Mouse (Mus musculus): ENCODE data around the gene Tpx2.

Tpx2 gene

DNA sequence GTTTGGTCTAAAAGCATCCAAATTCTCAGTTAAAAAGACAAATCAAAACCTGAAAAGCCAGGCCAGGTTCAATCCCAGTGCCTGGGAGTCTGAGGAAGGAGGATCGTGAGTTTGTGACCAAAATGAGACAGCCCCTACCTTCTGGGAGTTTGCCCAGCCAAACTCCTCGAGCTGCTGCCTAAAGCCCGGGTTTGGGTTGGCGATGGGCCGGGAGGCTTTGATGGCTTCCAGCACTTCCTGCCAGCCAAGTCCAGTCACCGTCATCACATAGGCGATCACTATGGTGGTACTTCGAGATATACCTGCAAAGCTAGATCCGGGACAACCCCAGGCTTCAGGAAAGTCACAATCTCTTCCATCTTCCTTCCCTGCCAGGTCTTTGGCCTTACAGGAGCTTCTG is 96.2 kb downstream of the Tpx2 start:
- in situ Hi-C loops (cut with MboI) = no loop called here
